Mouse (Mus musculus) embryonic facial prominence, embryonic 15.5 days (tissue): ENCODE measurements around the gene Tatdn2. TPM values are rescaled to one million over a fixed set of nuclear protein-coding genes. Genes with fewer than 3 reads are reported as not detected.

Source experiments
- ATAC-seq: fragments of 200-750 bp; cut with Nextera tagmentation; 2 replicates; pipeline ENCODE4 v1.8.0; 2017; ENCODE audit warnings: low read depth, moderate TSS enrichment; ENCODE audit not compliant: insufficient number of reproducible peaks, low FRiP score, low TSS enrichment
- H3K27ac ChIP-seq: fragments of 300-500 bp; sonication (generic); replicated peaks from 2 replicates; pipeline ENCODE4 v1.5.1; 2015; ENCODE audit warnings: mild to moderate bottlenecking, inconsistent platforms
- H3K27me3 ChIP-seq: fragments of 300-500 bp; sonication (generic); 2 replicates; pipeline ENCODE4 v1.6.1; 2015; ENCODE audit warnings: inconsistent platforms
- H3K36me3 ChIP-seq: fragments of 300-500 bp; sonication (generic); 2 replicates; pipeline ENCODE4 v1.6.1; 2015; ENCODE audit warnings: mild to moderate bottlenecking, inconsistent platforms
- H3K4me1 ChIP-seq: fragments of 300-500 bp; sonication (generic); 2 replicates; pipeline ENCODE4 v1.6.1; 2015; ENCODE audit warnings: inconsistent platforms
- H3K4me2 ChIP-seq: fragments of 300-500 bp; sonication (generic); replicated peaks from 2 replicates; pipeline ENCODE4 v1.6.1; 2015; ENCODE audit warnings: mild to moderate bottlenecking, inconsistent platforms
- H3K4me3 ChIP-seq: fragments of 300-500 bp; sonication (generic); replicated peaks from 2 replicates; pipeline ENCODE4 v1.5.1; 2015; ENCODE audit warnings: mild to moderate bottlenecking, inconsistent platforms
- H3K9ac ChIP-seq: fragments of 300-500 bp; sonication (generic); 2 replicates; pipeline ENCODE4 v1.6.1; 2015; ENCODE audit warnings: inconsistent platforms
- H3K9me3 ChIP-seq: fragments of 300-500 bp; sonication (generic); replicated peaks from 2 replicates; pipeline ENCODE4 v1.6.1; 2016; ENCODE audit warnings: inconsistent platforms
- WGBS: fragments of 180-500 bp; shearing (Covaris S2); methylation state at CpG from one replicate; pipeline ENCODE4 v1.1.7; 2015; 5-methylcytosine and 5-hydroxymethylcytosine counted together
- polyA plus RNA-seq: library from polyadenylated mRNA; unstranded; fragments of >200 nt; fragmentation: Nextera tagmentation; extraction: Ambion mirVana; gene quantifications from 2 replicates; pipeline ENCODE4 v1.2.1, GENCODE M21; 2015

The Tatdn2 gene
- polyA plus RNA-seq, 1 experiment from 2014 or later: 0.95 TPM

GRCm38 (mm10) chr6:113672989-113673388, 23.9 kb upstream of the Tatdn2 start:
- Histone ChIP-seq H3K4me3 (no peak overlapping the region), H3K4me2 (no peak overlapping the region), H3K9ac (no peak overlapping the region), H3K36me3 (no peaks in the 10 kb centered on the region), H3K27ac (no peak overlapping the region), H3K9me3 (no peaks in the 10 kb centered on the region), H3K4me1 (peaks cover 6% of the 10 kb centered on the region), H3K27me3 (no peaks in the 10 kb centered on the region)
- WGBS: 75% methylated on average over 6 of the region's 6 CpGs
- ATAC-seq: no peak

DNA sequence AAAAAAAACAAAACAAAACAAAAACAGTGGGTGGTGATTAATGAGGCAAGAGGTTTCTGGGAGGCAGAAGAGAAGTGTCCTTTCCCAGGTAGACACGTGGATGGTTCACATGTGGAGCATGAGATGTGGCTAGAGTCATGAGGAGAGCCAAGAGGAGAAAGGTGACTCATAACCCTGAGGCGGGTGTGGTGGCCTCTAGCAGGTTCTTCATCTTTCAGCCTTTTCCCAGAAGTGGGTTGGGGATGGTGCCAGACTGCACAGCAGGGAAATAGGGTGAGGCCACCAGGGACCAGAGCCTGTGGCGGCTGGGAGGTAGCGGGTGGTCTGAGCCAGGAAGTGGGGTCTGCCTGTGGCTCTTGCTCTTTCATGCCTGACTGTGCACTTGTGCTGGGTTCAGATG, 21.6 kb upstream of the Tatdn2 start:
- Histone ChIP-seq H3K36me3 (no peaks in the 10 kb centered on the region), H3K4me3 (no peak overlapping the region), H3K9ac (no peak overlapping the region), H3K27ac (no peak overlapping the region), H3K27me3 (no peaks in the 10 kb centered on the region), H3K9me3 (no peaks in the 10 kb centered on the region), H3K4me1 (no peaks in the 10 kb centered on the region), H3K4me2 (no peak overlapping the region)
- ATAC-seq: no peak
- WGBS: 68% methylated on average over 4 of the region's 4 CpGs

DNA sequence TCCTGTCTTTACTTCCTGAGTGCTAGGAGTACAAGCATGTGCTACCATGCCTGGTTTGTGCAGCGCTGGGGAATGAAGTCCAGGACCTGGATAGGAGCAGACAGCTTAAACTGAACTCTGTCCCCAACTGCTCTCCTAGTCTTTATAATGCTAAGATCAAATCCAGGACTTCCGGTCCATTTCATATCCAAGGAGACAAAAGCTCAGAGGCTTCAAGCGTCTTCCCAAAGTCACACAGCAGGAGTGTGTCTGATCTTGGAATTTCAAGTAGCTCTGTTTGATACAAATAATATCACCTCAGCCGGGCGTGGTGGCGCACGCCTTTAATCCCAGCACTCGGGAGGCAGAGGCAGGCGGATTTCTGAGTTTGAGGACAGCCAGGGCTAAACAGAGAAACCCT, 20.9 kb upstream of the Tatdn2 start:
- 94% methylated on average over 9 of the region's 9 CpGs for WGBS
- Histone ChIP-seq H3K27me3 (no peaks in the 10 kb centered on the region), H3K4me2 (no peak overlapping the region), H3K36me3 (no peaks in the 10 kb centered on the region), H3K4me3 (no peak overlapping the region), H3K4me1 (no peaks in the 10 kb centered on the region), H3K27ac (no peak overlapping the region), H3K9me3 (no peaks in the 10 kb centered on the region), H3K9ac (no peak overlapping the region)
- ATAC-seq: no peak

GRCm38 (mm10) chr6:113677070-113677734, 19.6 kb upstream of the Tatdn2 start:
- Histone ChIP-seq H3K4me2 (no peak overlapping the region), H3K9ac (no peak overlapping the region), H3K9me3 (no peaks in the 10 kb centered on the region), H3K36me3 (no peaks in the 10 kb centered on the region), H3K4me3 (no peak overlapping the region), H3K27me3 (no peaks in the 10 kb centered on the region), H3K27ac (no peak overlapping the region), H3K4me1 (no peaks in the 10 kb centered on the region)
- WGBS: 55% methylated on average over 14 of the region's 14 CpGs
- ATAC-seq: no peak

GRCm38 (mm10) chr6:113678246-113679012, 18.4 kb upstream of the Tatdn2 start:
- Histone ChIP-seq H3K36me3 (no peaks in the 10 kb centered on the region), H3K27me3 (no peaks in the 10 kb centered on the region), H3K4me3 (no peak overlapping the region), H3K27ac (no peak overlapping the region), H3K4me1 (no peaks in the 10 kb centered on the region), H3K4me2 (no peak overlapping the region), H3K9me3 (no peaks in the 10 kb centered on the region), H3K9ac (no peak overlapping the region)
- WGBS: 71% methylated on average over 14 of the region's 14 CpGs
- no peak for ATAC-seq

DNA sequence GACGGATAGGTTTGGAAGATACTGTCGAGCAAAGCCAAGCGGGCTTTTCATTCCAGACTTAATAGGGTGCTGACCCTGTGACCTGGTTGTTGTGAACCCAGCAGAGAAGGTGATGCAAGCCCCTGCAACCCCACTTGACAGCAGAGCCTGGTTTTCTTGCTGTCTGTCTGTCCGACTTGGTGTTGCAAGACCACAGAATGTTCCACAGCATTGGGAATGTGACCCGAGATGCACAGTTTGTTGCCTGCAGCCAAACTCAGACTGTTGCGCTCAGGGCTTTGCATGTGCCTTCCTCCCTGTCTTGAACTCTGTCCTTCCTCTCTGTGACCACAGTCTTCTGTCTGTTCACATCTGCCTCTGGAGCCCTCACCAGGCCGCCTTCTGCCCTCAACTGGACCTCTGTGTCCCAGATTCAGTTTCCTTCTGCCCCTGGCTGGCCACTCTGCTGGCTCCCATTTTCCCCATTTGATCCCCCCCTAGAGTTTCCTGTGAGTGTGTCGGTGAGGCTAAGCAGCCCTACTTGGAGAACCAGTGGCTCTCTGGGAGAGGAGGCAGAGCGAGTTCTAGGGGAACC, 16.8 kb upstream of the Tatdn2 start:
- 69% methylated on average over 9 of the region's 9 CpGs for WGBS
- Histone ChIP-seq H3K4me3 (no peak overlapping the region), H3K9ac (no peak overlapping the region), H3K4me2 (no peak overlapping the region), H3K27me3 (no peaks in the 10 kb centered on the region), H3K36me3 (no peaks in the 10 kb centered on the region), H3K9me3 (no peaks in the 10 kb centered on the region), H3K27ac (no peak overlapping the region), H3K4me1 (no peaks in the 10 kb centered on the region)
- no peak for ATAC-seq

DNA sequence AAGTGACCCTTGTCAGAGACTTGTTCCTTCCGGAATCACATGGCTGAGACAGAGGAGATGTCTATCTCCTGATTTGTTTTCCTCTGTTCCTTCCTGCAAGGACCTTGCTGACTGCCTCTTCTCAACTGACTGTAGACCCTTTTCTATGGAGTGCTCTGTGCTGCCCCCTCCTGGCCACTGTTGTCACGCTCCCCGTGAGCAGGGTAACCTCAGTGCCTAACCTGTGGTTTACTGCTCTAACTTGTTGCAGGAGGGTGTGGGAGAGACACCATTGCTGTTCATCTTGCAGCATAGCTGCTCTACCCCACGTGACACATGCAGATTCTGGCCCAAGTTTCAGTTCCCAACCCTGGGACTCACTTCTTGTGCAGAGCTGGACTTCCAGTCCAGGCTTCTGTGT, 15.6 kb upstream of the Tatdn2 start:
- 27% methylated on average over 4 of the region's 4 CpGs for WGBS
- no peak overlapping the region for H3K9ac ChIP-seq
- H3K4me2 ChIP-seq: no peak overlapping the region
- H3K9me3 ChIP-seq: no peaks in the 10 kb centered on the region
- H3K4me1 ChIP-seq: no peaks in the 10 kb centered on the region
- H3K4me3 ChIP-seq: no peak overlapping the region
- H3K27me3 ChIP-seq: no peaks in the 10 kb centered on the region
- H3K27ac ChIP-seq: no peak overlapping the region
- peak; percentile 31; the same call in 1 of the 2 replicates for ATAC-seq
- H3K36me3 ChIP-seq: no peaks in the 10 kb centered on the region

GRCm38 (mm10) chr6:113683081-113683825, 13.6 kb upstream of the Tatdn2 start:
- no peaks in the 10 kb centered on the region for H3K9me3 ChIP-seq
- H3K27ac ChIP-seq: no peak overlapping the region
- H3K4me2 ChIP-seq: no peak overlapping the region
- H3K4me1 ChIP-seq: no peaks in the 10 kb centered on the region
- whole genome bisulfite sequencing: 79% methylated on average over 10 of the region's 10 CpGs
- H3K4me3 ChIP-seq: no peak overlapping the region
- no peaks in the 10 kb centered on the region for H3K36me3 ChIP-seq
- H3K9ac ChIP-seq: no peak overlapping the region
- ATAC-seq: no peak
- no peaks in the 10 kb centered on the region for H3K27me3 ChIP-seq

GRCm38 (mm10) chr6:113686551-113687125, 10.2 kb upstream of the Tatdn2 start:
- no peaks in the 10 kb centered on the region for H3K27me3 ChIP-seq
- no peak overlapping the region for H3K4me2 ChIP-seq
- H3K9me3 ChIP-seq: no peaks in the 10 kb centered on the region
- H3K27ac ChIP-seq: no peak overlapping the region; the same call in 1 of the 2 replicates
- H3K4me1 ChIP-seq: peaks cover 14% of the 10 kb centered on the region
- H3K9ac ChIP-seq: no peak overlapping the region; the same call in 1 of the 2 replicates
- ATAC-seq: no peak
- WGBS: 38% methylated on average over 8 of the region's 8 CpGs
- no peak overlapping the region for H3K4me3 ChIP-seq
- no peaks in the 10 kb centered on the region for H3K36me3 ChIP-seq

DNA sequence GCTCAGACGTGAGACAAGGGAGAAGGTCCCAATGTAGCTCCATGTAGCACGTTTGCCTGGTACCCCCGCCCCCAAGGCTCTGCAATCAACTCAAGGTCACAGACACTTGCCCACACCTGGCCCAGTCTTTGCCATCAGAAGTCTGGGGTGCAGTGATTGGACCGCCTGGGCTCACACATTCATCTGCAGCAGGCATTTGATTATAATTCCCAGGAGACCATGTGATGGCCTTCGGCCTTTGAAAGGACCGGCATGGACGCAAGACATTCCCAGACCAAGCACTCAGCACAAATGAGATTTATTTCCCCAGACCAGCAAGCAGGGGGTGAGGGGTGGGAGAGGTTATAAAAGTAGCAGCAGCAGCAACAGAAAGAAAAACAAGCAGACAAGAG, 6.8 kb upstream of the Tatdn2 start:
- Histone ChIP-seq H3K9me3 (no peaks in the 10 kb centered on the region), H3K4me3 (no peak overlapping the region), H3K4me2 (0 out of 2 replicates have a peak overlapping the region, but pooled peaks have one; percentile 21), H3K27ac (peak overlapping the region; percentile 22; the same call in 1 of the 2 replicates), H3K9ac (no peak overlapping the region), H3K36me3 (no peaks in the 10 kb centered on the region), H3K4me1 (peaks cover 14% of the 10 kb centered on the region), H3K27me3 (no peaks in the 10 kb centered on the region)
- WGBS: 18% methylated on average over 7 of the region's 7 CpGs
- ATAC-seq: no peak
